Mouse (Mus musculus) heart, embryonic 14.5 days (tissue): ENCODE measurements around the gene Epas1. TPM values are rescaled to one million over a fixed set of nuclear protein-coding genes. Genes with fewer than 3 reads are reported as not detected.

ENCODE experiments used
- ATAC-seq: fragments of 200-750 bp; cut with Nextera tagmentation; 2 replicates; pipeline ENCODE4 v1.8.0; 2017; ENCODE audit warnings: low read depth, moderate TSS enrichment; ENCODE audit not compliant: insufficient number of reproducible peaks, insufficient read depth, low FRiP score
- H3K27ac ChIP-seq, 2 experiments: fragments of 200-500 bp in 1 of 2; fragments of 300-500 bp in 1 of 2; sonication (generic) in 1 of 2; replicated peaks in 1 of 2; 2 replicates each; pipeline ENCODE4 v1.5.1; 2012 to 2014; ENCODE audit warnings: low read depth in 2 of 2, low read length in 2 of 2, control low read depth in 1 of 2, mild to moderate bottlenecking in 1 of 2, mixed read lengths in 1 of 2; ENCODE audit not compliant: control insufficient read depth in 1 of 2, insufficient read depth in 1 of 2
- H3K27me3 ChIP-seq: fragments of 300-500 bp; sonication (generic); 2 replicates; pipeline ENCODE4 v1.6.1; 2014; ENCODE audit warnings: mild to moderate bottlenecking, low read length, control low read depth; ENCODE audit not compliant: control insufficient read depth, insufficient read depth
- H3K36me3 ChIP-seq: fragments of 300-500 bp; sonication (generic); 2 replicates; pipeline ENCODE4 v1.6.1; 2014; ENCODE audit warnings: mild to moderate bottlenecking, control low read depth, low read length, mixed read lengths; ENCODE audit not compliant: control insufficient read depth, insufficient read depth
- H3K4me1 ChIP-seq, 2 experiments: fragments of 200-500 bp in 1 of 2; fragments of 300-500 bp in 1 of 2; sonication (generic) in 1 of 2; 2 replicates each; pipeline ENCODE4 v1.6.1; 2012 to 2014; ENCODE audit warnings: low read length in 2 of 2, control low read depth in 1 of 2, mixed read lengths in 1 of 2; ENCODE audit not compliant: control insufficient read depth in 2 of 2, insufficient read depth in 2 of 2
- H3K4me2 ChIP-seq: fragments of 300-500 bp; sonication (generic); 2 replicates; pipeline ENCODE4 v1.6.1; 2014; ENCODE audit warnings: mild to moderate bottlenecking, low read length
- H3K4me3 ChIP-seq, 2 experiments: fragments of 200-500 bp in 1 of 2; fragments of 300-500 bp in 1 of 2; sonication (generic) in 1 of 2; 2 replicates each; pipeline ENCODE4 v1.5.1; 2012 to 2014; ENCODE audit warnings: low read length in 2 of 2, mild to moderate bottlenecking in 2 of 2, control low read depth in 1 of 2, low read depth in 1 of 2, moderate library complexity in 1 of 2; ENCODE audit not compliant: control insufficient read depth in 1 of 2, insufficient read depth in 1 of 2
- H3K9ac ChIP-seq: fragments of 300-500 bp; sonication (generic); 2 replicates; pipeline ENCODE4 v1.6.1; 2014; ENCODE audit warnings: mild to moderate bottlenecking, low read length
- H3K9me3 ChIP-seq: fragments of 300-500 bp; sonication (generic); 2 replicates; pipeline ENCODE4 v1.6.1; 2016; ENCODE audit warnings: low read length, control low read depth; ENCODE audit not compliant: control insufficient read depth
- WGBS: fragments of 180-500 bp; shearing (Covaris S2); extraction: QIAGEN DNeasy Blood & Tissue Kit; methylation state at CpG from one replicate; pipeline ENCODE4 v1.1.7; 2014; 5-methylcytosine and 5-hydroxymethylcytosine counted together
- polyA plus RNA-seq: library from polyadenylated mRNA; unstranded; fragments of >200 nt; fragmentation: Nextera tagmentation; extraction: Ambion mirVana; gene quantifications from 2 replicates; pipeline ENCODE4 v1.2.1, GENCODE M21; 2014

The Epas1 gene
- polyA plus RNA-seq, 1 experiment from 2014 or later, result 13.7 TPM

- no peak overlapping the region for H3K27ac ChIP-seq
- H3K36me3 ChIP-seq, result no peaks in the 10 kb centered on the region
- no peak overlapping the region for H3K4me2 ChIP-seq
- no peaks in the 10 kb centered on the region for H3K4me1 ChIP-seq
- no peak overlapping the region for H3K9ac ChIP-seq
- no peaks in the 10 kb centered on the region for H3K27me3 ChIP-seq
- H3K9me3 ChIP-seq, result no peaks in the 10 kb centered on the region
- whole genome bisulfite sequencing, result 49% methylated on average over 6 of the region's 6 CpGs
- no peak for ATAC-seq
- H3K4me3 ChIP-seq, result no peak overlapping the region
Measured at GRCm38 (mm10) chr17:86872643-86873042, 119.1 kb downstream of the Epas1 start.

- H3K9me3 ChIP-seq, result no peaks in the 10 kb centered on the region
- no peak overlapping the region for H3K27ac ChIP-seq
- no peak for ATAC-seq
- H3K36me3 ChIP-seq, result no peaks in the 10 kb centered on the region
- H3K4me1 ChIP-seq, result no peaks in the 10 kb centered on the region
- H3K4me2 ChIP-seq, result no peak overlapping the region
- 73% methylated on average over 9 of the region's 9 CpGs for WGBS
- no peak overlapping the region for H3K9ac ChIP-seq
- no peaks in the 10 kb centered on the region for H3K27me3 ChIP-seq
- no peak overlapping the region for H3K4me3 ChIP-seq
Measured at GRCm38 (mm10) chr17:86876940-86877339, 123.4 kb downstream of the Epas1 start.

- Histone ChIP-seq H3K36me3 (no peaks in the 10 kb centered on the region), H3K27ac (no peak overlapping the region), H3K4me1 (no peaks in the 10 kb centered on the region), H3K27me3 (no peaks in the 10 kb centered on the region), H3K4me3 (no peak overlapping the region), H3K9ac (no peak overlapping the region), H3K4me2 (no peak overlapping the region), H3K9me3 (no peaks in the 10 kb centered on the region)
- WGBS, result 54% methylated on average over 2 of the region's 2 CpGs
- no peak for ATAC-seq
Measured at GRCm38 (mm10) chr17:86877747-86878146, 124.2 kb downstream of the Epas1 start.

- H3K4me2 ChIP-seq, result no peak overlapping the region
- H3K9me3 ChIP-seq, result no peaks in the 10 kb centered on the region
- no peaks in the 10 kb centered on the region for H3K27me3 ChIP-seq
- ATAC-seq, result no peak
- H3K4me1 ChIP-seq, result no peaks in the 10 kb centered on the region
- WGBS, result 88% methylated on average over 10 of the region's 10 CpGs
- H3K27ac ChIP-seq, result no peak overlapping the region
- H3K4me3 ChIP-seq, result no peak overlapping the region
- no peak overlapping the region for H3K9ac ChIP-seq
- no peaks in the 10 kb centered on the region for H3K36me3 ChIP-seq
Measured at GRCm38 (mm10) chr17:86880056-86880455, 126.6 kb downstream of the Epas1 start.

- no peaks in the 10 kb centered on the region for H3K27me3 ChIP-seq
- H3K4me1 ChIP-seq, result no peaks in the 10 kb centered on the region
- H3K9ac ChIP-seq, result no peak overlapping the region
- 53% methylated on average over 4 of the region's 4 CpGs for WGBS
- H3K36me3 ChIP-seq, result no peaks in the 10 kb centered on the region
- no peaks in the 10 kb centered on the region for H3K9me3 ChIP-seq
- ATAC-seq, result no peak
- no peak overlapping the region for H3K27ac ChIP-seq
- no peak overlapping the region for H3K4me2 ChIP-seq
- H3K4me3 ChIP-seq, result no peak overlapping the region
Measured at GRCm38 (mm10) chr17:86880461-86881044, 127.1 kb downstream of the Epas1 start.

Other genes starting within 250 kb of the Epas1 start
- 0.16 and 0.42 TPM in 2 replicates for gene Gm10309, start 248.5 kb upstream of the Epas1 start, polyA plus RNA-seq
- not detected in 2 replicates for gene Tmem247, start 163.6 kb downstream of the Epas1 start, polyA plus RNA-seq
- gene Atp6v1e2, start 194.2 kb downstream of the Epas1 start, polyA plus RNA-seq, result not detected in 2 replicates
- 28.0 and 33.5 TPM in 2 replicates for gene Rhoq, start 209.4 kb downstream of the Epas1 start, polyA plus RNA-seq